Mouse (Mus musculus): ENCODE data around the gene Rprd2. TPM values are rescaled to one million over a fixed set of nuclear protein-coding genes. Genes with fewer than 3 reads are reported as not detected.

The Rprd2 gene
- polyA plus RNA-seq, 1 experiment from 2014 or later: 21.2 TPM

DNA sequence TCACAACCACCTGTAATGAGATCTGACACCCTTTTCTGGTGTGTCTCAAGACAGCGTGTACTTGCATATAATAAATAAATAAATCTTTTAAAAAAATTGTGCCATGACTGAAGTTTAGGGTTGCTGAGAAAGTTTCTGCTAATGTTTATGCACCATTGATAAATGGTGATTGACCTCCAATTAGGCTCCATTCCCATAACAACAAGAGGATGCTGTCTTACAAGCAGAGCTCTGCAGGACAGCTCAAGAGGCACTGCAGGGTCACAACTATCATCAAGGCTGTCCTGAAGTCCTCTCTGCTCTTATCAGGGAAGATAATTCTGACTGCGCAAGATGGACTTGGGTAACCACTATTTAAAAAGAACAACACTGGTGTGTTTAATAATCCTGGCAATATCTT is 100.5 kb downstream of the Rprd2 start:
- H3K9ac ChIP-seq: no peak overlapping the region
- ATAC-seq (ENCODE audit: low FRiP score) (no peak), DNase-seq (ENCODE audit: low spot score) (no peak)
- 95% methylated on average over 2 of the region's 2 CpGs for WGBS
- H3K4me1 ChIP-seq (replicated peaks; ENCODE audit: control insufficient read depth, insufficient read depth, low read length): no peaks in the 10 kb centered on the region
- H3K27ac ChIP-seq: no peak overlapping the region
- no peaks in the 10 kb centered on the region for H3K9me3 ChIP-seq (ENCODE audit: control insufficient read depth, low read length)
- H3K4me3 ChIP-seq (replicated peaks; ENCODE audit: low read length): no peak overlapping the region
- H3K4me2 ChIP-seq (replicated peaks): no peak overlapping the region
- H3K36me3 ChIP-seq (replicated peaks; ENCODE audit: control insufficient read depth, insufficient read depth): no peaks in the 10 kb centered on the region
- no peaks in the 10 kb centered on the region for H3K27me3 ChIP-seq (ENCODE audit: control insufficient read depth, insufficient read depth, low read length)

DNA sequence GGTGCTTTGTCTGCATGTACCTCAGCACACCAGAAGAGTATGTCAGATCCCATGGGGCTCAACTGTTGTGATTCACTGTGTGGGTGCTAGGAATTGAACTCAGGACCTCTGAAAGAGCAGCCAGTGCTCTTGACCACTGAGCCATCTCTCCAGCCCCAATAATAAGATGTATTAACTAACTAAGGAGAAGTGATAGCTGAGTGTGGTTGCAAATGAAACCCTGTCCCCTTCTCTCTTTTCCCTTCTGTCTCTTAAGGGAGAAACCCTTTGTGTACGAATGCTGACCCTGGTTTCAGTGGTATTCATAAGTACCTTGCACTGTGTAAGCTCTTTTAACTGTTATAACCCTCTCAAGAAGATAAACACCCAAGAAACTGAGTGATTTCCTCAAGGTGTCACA is 102.6 kb downstream of the Rprd2 start:
- Histone ChIP-seq H3K27me3 (ENCODE audit: control insufficient read depth, insufficient read depth, low read length) (no peaks in the 10 kb centered on the region), H3K9me3 (ENCODE audit: control insufficient read depth, low read length) (no peaks in the 10 kb centered on the region), H3K36me3 (replicated peaks; ENCODE audit: control insufficient read depth, insufficient read depth) (no peaks in the 10 kb centered on the region), H3K4me1 (replicated peaks; ENCODE audit: control insufficient read depth, insufficient read depth, low read length) (no peaks in the 10 kb centered on the region), H3K4me3 (replicated peaks; ENCODE audit: low read length) (no peak overlapping the region), H3K27ac (no peak overlapping the region), H3K4me2 (replicated peaks) (no peak overlapping the region), H3K9ac (no peak overlapping the region)
- ATAC-seq (ENCODE audit: low FRiP score) (no peak), DNase-seq (ENCODE audit: low spot score) (no peak)
- 84% methylated on average over 1 of the region's 1 CpGs for WGBS

Small RNA genes within 50 kb of the gene (microRNA-seq; reads per million reads assigned to microRNA genes)
- gene Mir7014: not detected

Other genes with a start within 250 kb of the Rprd2 start
- 30.9 and 34.6 TPM in 2 replicates for gene Golph3l, start 229.9 kb downstream of the Rprd2 start, polyA plus RNA-seq (2014; fragmentation: Nextera tagmentation; extraction: Ambion mirVana)
- gene Ensa, start 193.9 kb downstream of the Rprd2 start, polyA plus RNA-seq (2014; fragmentation: Nextera tagmentation; extraction: Ambion mirVana): 95.1 and 102 TPM in 2 replicates
- gene Mcl1, start 160.1 kb downstream of the Rprd2 start, polyA plus RNA-seq (2014; fragmentation: Nextera tagmentation; extraction: Ambion mirVana): 60.3 and 72.3 TPM in 2 replicates
- 0.35 and 1.3 TPM in 2 replicates for gene Adamtsl4, start 130.9 kb downstream of the Rprd2 start, polyA plus RNA-seq (2014; fragmentation: Nextera tagmentation; extraction: Ambion mirVana)
- gene Ecm1, start 79.3 kb downstream of the Rprd2 start, polyA plus RNA-seq (2014; fragmentation: Nextera tagmentation; extraction: Ambion mirVana): 11.1 and 12.5 TPM in 2 replicates
- 43.2 and 49.0 TPM in 2 replicates for gene Tars2, start 58.7 kb downstream of the Rprd2 start, polyA plus RNA-seq (2014; fragmentation: Nextera tagmentation; extraction: Ambion mirVana)
- 33.5 and 35.7 TPM in 2 replicates for gene Prpf3, start 37.0 kb upstream of the Rprd2 start, polyA plus RNA-seq (2014; fragmentation: Nextera tagmentation; extraction: Ambion mirVana)
- gene Mrps21, start 52.7 kb upstream of the Rprd2 start, polyA plus RNA-seq (2014; fragmentation: Nextera tagmentation; extraction: Ambion mirVana): 254 and 293 TPM in 2 replicates
- 2.4 and 2.7 TPM in 2 replicates for gene Ciart, start 63.4 kb upstream of the Rprd2 start, polyA plus RNA-seq (2014; fragmentation: Nextera tagmentation; extraction: Ambion mirVana)
- 16.1 and 26.2 TPM in 2 replicates for gene BC028528, start 73.1 kb upstream of the Rprd2 start, polyA plus RNA-seq (2014; fragmentation: Nextera tagmentation; extraction: Ambion mirVana)
- gene Aph1a, start 75.1 kb upstream of the Rprd2 start, polyA plus RNA-seq (2014; fragmentation: Nextera tagmentation; extraction: Ambion mirVana): 34.9 and 38.6 TPM in 2 replicates
- gene Car14, start 85.8 kb upstream of the Rprd2 start, polyA plus RNA-seq (2014; fragmentation: Nextera tagmentation; extraction: Ambion mirVana): 12.1 and 13.0 TPM in 2 replicates
- 37.1 and 37.5 TPM in 2 replicates for gene Anp32e, start 110.4 kb upstream of the Rprd2 start, polyA plus RNA-seq (2014; fragmentation: Nextera tagmentation; extraction: Ambion mirVana)
- 47.1 and 49.0 TPM in 2 replicates for gene Plekho1, start 177.1 kb upstream of the Rprd2 start, polyA plus RNA-seq (2014; fragmentation: Nextera tagmentation; extraction: Ambion mirVana)
- 44.8 and 46.8 TPM in 2 replicates for gene Vps45, start 239.6 kb upstream of the Rprd2 start, polyA plus RNA-seq (2014; fragmentation: Nextera tagmentation; extraction: Ambion mirVana)